Mouse (Mus musculus): Measurements from ENCODE around the gene Nuf2. TPM values are rescaled to one million over a fixed set of nuclear protein-coding genes. Genes with fewer than 3 reads are reported as not detected.
"Not testable (repeated sequence)": the region's sequence is repeated elsewhere in the genome, so short reads cannot be mapped to it uniquely, and the experiment has no call there.

Gene Nuf2
- polyA plus RNA-seq, 1 experiment from 2014 or later, result 52.0 TPM

DNA sequence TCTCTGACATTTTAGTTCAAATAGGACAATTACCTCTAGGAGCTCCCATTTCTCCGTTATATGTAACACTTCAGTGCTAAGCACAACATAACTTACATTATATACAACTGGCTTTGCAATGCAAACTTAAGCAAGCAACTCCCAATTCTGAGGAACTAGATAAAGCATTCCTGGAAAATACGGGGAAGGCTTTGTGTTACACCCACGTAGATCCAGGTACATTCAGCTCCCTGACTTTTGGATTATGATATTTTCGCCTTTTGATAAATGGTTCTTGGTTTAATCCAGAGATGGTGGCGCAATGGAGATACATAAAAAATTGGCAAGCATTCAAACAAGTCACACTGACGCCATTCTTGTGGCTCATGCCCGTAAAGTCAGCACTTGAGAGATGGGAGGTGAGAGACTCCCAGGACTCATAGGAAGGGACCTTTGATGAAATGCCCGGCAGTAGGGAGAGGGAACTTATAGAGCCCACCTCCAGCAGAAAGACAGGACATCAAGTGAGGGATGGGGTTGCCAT lies 1.2 kb downstream of the Nuf2 start:
- H3K4me2 ChIP-seq (replicated peaks; ENCODE audit: low read depth, low read length), result peak overlapping the region; percentile 68
- no peaks in the 10 kb centered on the region for H3K27me3 ChIP-seq (ENCODE audit: control insufficient read depth, insufficient read depth, low read length)
- ATAC-seq (ENCODE audit: insufficient number of reproducible peaks, insufficient read depth, low FRiP score, low read depth), result no peak
- H3K9me3 ChIP-seq (ENCODE audit: control insufficient read depth, low read depth, low read length), result no peaks in the 10 kb centered on the region
- H3K4me1 ChIP-seq (ENCODE audit: control insufficient read depth, insufficient read depth, low read length), result 0 out of 2 replicates have a peak, but pooled peaks cover 4% of the 10 kb centered on the region
- 81% methylated on average over 8 of the region's 8 CpGs for WGBS
- H3K4me3 ChIP-seq (ENCODE audit: low read depth, low read length), result peak overlapping the region; percentile 61
- peaks cover 7% of the 10 kb centered on the region; the same call in 1 of the 2 replicates for H3K36me3 ChIP-seq (ENCODE audit: control insufficient read depth, insufficient read depth, low read length)
- H3K9ac ChIP-seq (replicated peaks; ENCODE audit: low read depth, low read length), result peak overlapping the region; percentile 18; the same call in 1 of the 2 replicates
- no peak overlapping the region for H3K27ac ChIP-seq (ENCODE audit: low read length)

DNA sequence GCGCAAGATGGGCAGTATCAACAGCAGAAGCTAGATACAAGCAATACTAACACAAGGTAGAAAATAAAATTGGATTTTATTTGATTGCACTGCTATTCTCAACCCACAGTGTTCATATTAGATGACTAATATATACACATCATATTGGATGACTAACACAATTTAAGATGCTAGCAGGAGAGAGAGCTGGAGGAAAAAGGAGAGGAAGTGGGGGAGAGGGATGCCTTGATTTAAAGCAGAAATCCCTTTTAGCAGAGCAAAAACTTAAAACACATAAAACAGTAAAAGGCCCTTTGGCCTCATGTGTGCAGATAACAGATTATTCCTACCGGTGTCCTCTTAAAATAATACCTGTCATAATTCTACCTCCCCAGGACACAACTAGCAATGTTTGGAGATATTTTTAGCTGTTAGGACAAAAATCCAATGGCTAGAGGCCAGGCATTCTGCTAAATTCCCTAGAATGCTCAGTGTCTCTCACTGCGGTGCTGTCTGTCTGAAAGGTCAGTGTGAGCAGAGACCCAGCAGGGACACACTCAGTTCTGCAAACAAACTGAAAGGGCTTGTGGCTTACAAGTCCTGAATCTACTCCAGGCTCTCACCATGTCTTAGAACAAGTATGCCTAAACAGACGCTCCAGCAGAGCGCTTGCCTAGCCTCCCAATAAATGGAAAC lies 5.1 kb downstream of the Nuf2 start:
- H3K27me3 ChIP-seq (ENCODE audit: control insufficient read depth, insufficient read depth, low read length), result no peaks in the 10 kb centered on the region
- no peak overlapping the region for H3K27ac ChIP-seq (ENCODE audit: low read length)
- H3K4me1 ChIP-seq (ENCODE audit: control insufficient read depth, insufficient read depth, low read length), result 0 out of 2 replicates have a peak, but pooled peaks cover 4% of the 10 kb centered on the region
- no peaks in the 10 kb centered on the region for H3K9me3 ChIP-seq (ENCODE audit: control insufficient read depth, low read depth, low read length)
- H3K4me2 ChIP-seq (replicated peaks; ENCODE audit: low read depth, low read length), result no peak overlapping the region
- no peak for ATAC-seq (ENCODE audit: insufficient number of reproducible peaks, insufficient read depth, low FRiP score, low read depth)
- 98% methylated on average over 5 of the region's 5 CpGs for WGBS
- peaks cover 32% of the 10 kb centered on the region for H3K36me3 ChIP-seq (ENCODE audit: control insufficient read depth, insufficient read depth, low read length)
- H3K9ac ChIP-seq (replicated peaks; ENCODE audit: low read depth, low read length), result no peak overlapping the region
- no peak overlapping the region for H3K4me3 ChIP-seq (ENCODE audit: low read depth, low read length)

DNA sequence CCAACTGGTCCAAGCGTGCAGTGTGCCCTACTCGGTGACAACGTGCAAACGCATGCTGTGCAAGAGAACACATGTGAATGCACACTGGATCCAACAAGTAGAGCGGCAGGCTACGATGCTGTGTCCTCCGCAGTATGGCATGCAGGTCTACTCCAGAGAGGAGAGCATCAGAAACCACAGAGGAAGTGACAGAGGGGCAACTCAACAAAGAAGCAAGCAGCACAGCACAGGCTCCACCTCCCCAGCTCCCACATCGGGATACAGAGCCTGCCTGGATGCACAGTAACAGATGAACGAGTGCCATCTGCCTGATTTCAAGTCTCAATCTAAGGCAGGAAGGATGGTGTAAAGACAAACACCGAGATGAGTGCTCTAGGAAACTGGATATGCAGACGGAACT lies 11.9 kb downstream of the Nuf2 start:
- no peaks in the 10 kb centered on the region for H3K27me3 ChIP-seq (ENCODE audit: control insufficient read depth, insufficient read depth, low read length)
- no peak overlapping the region for H3K4me3 ChIP-seq (ENCODE audit: low read depth, low read length)
- no peak overlapping the region for H3K27ac ChIP-seq (ENCODE audit: low read length)
- H3K36me3 ChIP-seq (ENCODE audit: control insufficient read depth, insufficient read depth, low read length), result peaks cover 44% of the 10 kb centered on the region
- no peaks in the 10 kb centered on the region for H3K4me1 ChIP-seq (ENCODE audit: control insufficient read depth, insufficient read depth, low read length)
- no peak for ATAC-seq (ENCODE audit: insufficient number of reproducible peaks, insufficient read depth, low FRiP score, low read depth)
- no peak overlapping the region for H3K4me2 ChIP-seq (replicated peaks; ENCODE audit: low read depth, low read length)
- no peaks in the 10 kb centered on the region for H3K9me3 ChIP-seq (ENCODE audit: control insufficient read depth, low read depth, low read length)
- 90% methylated on average over 11 of the region's 11 CpGs for WGBS
- H3K9ac ChIP-seq (replicated peaks; ENCODE audit: low read depth, low read length), result no peak overlapping the region

- not testable (repeated sequence) for ATAC-seq (ENCODE audit: insufficient number of reproducible peaks, insufficient read depth, low FRiP score, low read depth); H3K27ac ChIP-seq (ENCODE audit: low read length); H3K4me2 ChIP-seq (replicated peaks; ENCODE audit: low read depth, low read length); H3K9ac ChIP-seq (replicated peaks; ENCODE audit: low read depth, low read length); H3K9me3 ChIP-seq (ENCODE audit: control insufficient read depth, low read depth, low read length); H3K4me1 ChIP-seq (ENCODE audit: control insufficient read depth, insufficient read depth, low read length); H3K27me3 ChIP-seq (ENCODE audit: control insufficient read depth, insufficient read depth, low read length); H3K4me3 ChIP-seq (ENCODE audit: low read depth, low read length)
- peaks cover 45% of the 10 kb centered on the region for H3K36me3 ChIP-seq (ENCODE audit: control insufficient read depth, insufficient read depth, low read length)
- 95% methylated on average over 7 of the region's 7 CpGs for WGBS
Measured at GRCm38 (mm10) chr1:169517899-169518517, 13.3 kb downstream of the Nuf2 start.

DNA sequence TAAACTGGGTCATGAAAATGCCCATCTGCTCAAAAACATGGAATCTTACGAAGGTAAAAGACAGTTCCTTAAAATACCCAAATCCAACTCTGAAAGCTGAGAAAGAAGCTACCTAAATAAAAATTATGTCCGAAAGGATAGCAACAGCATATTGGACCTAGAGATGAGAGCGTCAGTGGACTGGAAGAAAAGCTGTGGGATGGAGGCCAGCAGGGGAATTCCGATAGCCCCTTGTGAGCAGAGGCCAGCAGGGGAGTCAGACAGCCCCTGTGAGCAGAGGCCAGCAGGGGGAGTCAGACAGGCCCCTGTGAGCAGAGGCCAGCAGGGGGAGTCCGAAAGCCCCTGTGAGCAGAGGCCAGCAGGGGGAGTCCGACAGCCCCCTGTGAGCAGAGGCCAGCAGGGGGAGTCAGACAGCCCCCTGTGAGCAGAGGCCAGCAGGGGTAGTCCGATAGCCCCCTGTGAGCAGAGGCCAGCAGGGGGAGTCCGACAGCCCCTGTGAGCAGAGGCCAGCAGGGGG lies 13.8 kb downstream of the Nuf2 start:
- ATAC-seq (ENCODE audit: insufficient number of reproducible peaks, insufficient read depth, low FRiP score, low read depth), result no peak
- Histone ChIP-seq H3K27me3 (ENCODE audit: control insufficient read depth, insufficient read depth, low read length) (no peaks in the 10 kb centered on the region), H3K4me3 (ENCODE audit: low read depth, low read length) (no peak overlapping the region), H3K4me2 (replicated peaks; ENCODE audit: low read depth, low read length) (no peak overlapping the region), H3K9me3 (ENCODE audit: control insufficient read depth, low read depth, low read length) (no peaks in the 10 kb centered on the region), H3K27ac (ENCODE audit: low read length) (no peak overlapping the region), H3K4me1 (ENCODE audit: control insufficient read depth, insufficient read depth, low read length) (no peaks in the 10 kb centered on the region), H3K36me3 (ENCODE audit: control insufficient read depth, insufficient read depth, low read length) (peaks cover 41% of the 10 kb centered on the region), H3K9ac (replicated peaks; ENCODE audit: low read depth, low read length) (no peak overlapping the region)
- 94% methylated on average over 8 of the region's 8 CpGs for WGBS

- H3K36me3 ChIP-seq (ENCODE audit: control insufficient read depth, insufficient read depth, low read length), result peaks cover 57% of the 10 kb centered on the region
- no peaks in the 10 kb centered on the region for H3K27me3 ChIP-seq (ENCODE audit: control insufficient read depth, insufficient read depth, low read length)
- H3K4me3 ChIP-seq (ENCODE audit: low read depth, low read length), result no peak overlapping the region
- no peak overlapping the region for H3K9ac ChIP-seq (replicated peaks; ENCODE audit: low read depth, low read length)
- H3K9me3 ChIP-seq (ENCODE audit: control insufficient read depth, low read depth, low read length), result no peaks in the 10 kb centered on the region
- H3K4me1 ChIP-seq (ENCODE audit: control insufficient read depth, insufficient read depth, low read length), result no peaks in the 10 kb centered on the region
- 91% methylated on average over 6 of the region's 6 CpGs for WGBS
- ATAC-seq (ENCODE audit: insufficient number of reproducible peaks, insufficient read depth, low FRiP score, low read depth), result no peak
- no peak overlapping the region for H3K4me2 ChIP-seq (replicated peaks; ENCODE audit: low read depth, low read length)
- no peak overlapping the region for H3K27ac ChIP-seq (ENCODE audit: low read length)
Measured at GRCm38 (mm10) chr1:169506354-169506753, 24.9 kb downstream of the Nuf2 start.

- peaks cover 58% of the 10 kb centered on the region for H3K36me3 ChIP-seq (ENCODE audit: control insufficient read depth, insufficient read depth, low read length)
- H3K4me2 ChIP-seq (replicated peaks; ENCODE audit: low read depth, low read length), result no peak overlapping the region
- no peaks in the 10 kb centered on the region for H3K27me3 ChIP-seq (ENCODE audit: control insufficient read depth, insufficient read depth, low read length)
- 90% methylated on average over 3 of the region's 3 CpGs for WGBS
- H3K9ac ChIP-seq (replicated peaks; ENCODE audit: low read depth, low read length), result no peak overlapping the region
- H3K27ac ChIP-seq (ENCODE audit: low read length), result no peak overlapping the region
- H3K9me3 ChIP-seq (ENCODE audit: control insufficient read depth, low read depth, low read length), result no peaks in the 10 kb centered on the region
- no peak for ATAC-seq (ENCODE audit: insufficient number of reproducible peaks, insufficient read depth, low FRiP score, low read depth)
- no peaks in the 10 kb centered on the region for H3K4me1 ChIP-seq (ENCODE audit: control insufficient read depth, insufficient read depth, low read length)
- H3K4me3 ChIP-seq (ENCODE audit: low read depth, low read length), result no peak overlapping the region
Measured at GRCm38 (mm10) chr1:169502876-169503275, 28.4 kb downstream of the Nuf2 start.

DNA sequence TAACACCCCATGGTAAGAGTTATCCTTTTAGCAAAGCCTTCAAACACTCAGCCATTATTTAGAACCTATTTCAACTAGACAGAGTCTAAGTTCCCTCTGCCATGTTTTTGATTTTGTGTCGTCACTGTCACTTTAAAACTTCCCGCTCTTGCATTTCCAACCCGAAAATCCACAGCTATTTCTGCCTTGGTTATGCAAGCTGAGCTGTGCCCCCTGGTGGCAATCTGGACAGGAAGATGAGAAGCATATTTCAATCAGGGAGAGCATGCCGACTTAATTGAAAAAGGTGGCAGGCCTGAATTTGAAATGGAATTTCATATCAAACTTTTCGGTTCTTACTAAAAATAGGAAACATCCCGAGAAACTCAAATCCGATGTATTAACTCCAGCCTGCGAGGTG lies 35.6 kb downstream of the Nuf2 start:
- Histone ChIP-seq H3K4me3 (ENCODE audit: low read depth, low read length) (no peak overlapping the region), H3K9ac (replicated peaks; ENCODE audit: low read depth, low read length) (no peak overlapping the region), H3K27ac (ENCODE audit: low read length) (no peak overlapping the region), H3K4me1 (ENCODE audit: control insufficient read depth, insufficient read depth, low read length) (no peaks in the 10 kb centered on the region), H3K9me3 (ENCODE audit: control insufficient read depth, low read depth, low read length) (no peaks in the 10 kb centered on the region), H3K27me3 (ENCODE audit: control insufficient read depth, insufficient read depth, low read length) (no peaks in the 10 kb centered on the region), H3K4me2 (replicated peaks; ENCODE audit: low read depth, low read length) (no peak overlapping the region), H3K36me3 (ENCODE audit: control insufficient read depth, insufficient read depth, low read length) (peaks cover 4% of the 10 kb centered on the region; the same call in 1 of the 2 replicates)
- 69% methylated on average over 8 of the region's 8 CpGs for WGBS
- ATAC-seq (ENCODE audit: insufficient number of reproducible peaks, insufficient read depth, low FRiP score, low read depth), result no peak

Measured in stomach, embryonic 14.5 days (tissue).